Mouse (Mus musculus) intestine, embryonic 16.5 days (tissue): ENCODE measurements at regions not wholly inside any gene's neighbourhood (a gene's known extent, or its start where the extent isn't known, plus 50 kb on each side); places are given as distances from the start of the nearest gene placed in this dataset.

Experiments used
- ATAC-seq: fragments of 200-750 bp; cut with Nextera tagmentation; 2 replicates; pipeline ENCODE4 v1.8.0; 2017; ENCODE audit warnings: moderate TSS enrichment, moderate library complexity
- H3K27ac ChIP-seq: fragments of 300-500 bp; sonication (generic); 2 replicates; pipeline ENCODE4 v1.5.1; 2014; ENCODE audit warnings: mild to moderate bottlenecking, low read length
- H3K27me3 ChIP-seq: fragments of 300-500 bp; sonication (generic); replicated peaks from 2 replicates; pipeline ENCODE4 v1.6.1; 2014; ENCODE audit warnings: low read length, control low read depth, mixed read lengths; ENCODE audit not compliant: control insufficient read depth, insufficient read depth
- H3K36me3 ChIP-seq: fragments of 300-500 bp; sonication (generic); 2 replicates; pipeline ENCODE4 v1.6.1; 2014; ENCODE audit warnings: low read length, control low read depth; ENCODE audit not compliant: control insufficient read depth, insufficient read depth
- H3K4me1 ChIP-seq: fragments of 300-500 bp; sonication (generic); 2 replicates; pipeline ENCODE4 v1.6.1; 2014; ENCODE audit warnings: low read length, control low read depth, mixed read lengths; ENCODE audit not compliant: control insufficient read depth, insufficient read depth
- H3K4me2 ChIP-seq: fragments of 300-500 bp; sonication (generic); 2 replicates; pipeline ENCODE4 v1.6.1; 2014; ENCODE audit warnings: low read depth, low read length, control low read depth
- H3K4me3 ChIP-seq: fragments of 300-500 bp; sonication (generic); 2 replicates; pipeline ENCODE4 v1.5.1; 2014; ENCODE audit warnings: mild to moderate bottlenecking, low read length
- H3K9ac ChIP-seq: fragments of 300-500 bp; sonication (generic); 2 replicates; pipeline ENCODE4 v1.6.1; 2014; ENCODE audit warnings: low read depth, low read length
- H3K9me3 ChIP-seq: fragments of 300-500 bp; sonication (generic); 2 replicates; pipeline ENCODE4 v1.6.1; 2016; ENCODE audit warnings: low read length, control low read depth; ENCODE audit not compliant: control insufficient read depth
- WGBS: fragments of 180-500 bp; shearing (Covaris S2); extraction: QIAGEN DNeasy Blood & Tissue Kit; methylation state at CpG from one replicate; pipeline ENCODE4 v1.1.7; 2014; 5-methylcytosine and 5-hydroxymethylcytosine counted together

DNA sequence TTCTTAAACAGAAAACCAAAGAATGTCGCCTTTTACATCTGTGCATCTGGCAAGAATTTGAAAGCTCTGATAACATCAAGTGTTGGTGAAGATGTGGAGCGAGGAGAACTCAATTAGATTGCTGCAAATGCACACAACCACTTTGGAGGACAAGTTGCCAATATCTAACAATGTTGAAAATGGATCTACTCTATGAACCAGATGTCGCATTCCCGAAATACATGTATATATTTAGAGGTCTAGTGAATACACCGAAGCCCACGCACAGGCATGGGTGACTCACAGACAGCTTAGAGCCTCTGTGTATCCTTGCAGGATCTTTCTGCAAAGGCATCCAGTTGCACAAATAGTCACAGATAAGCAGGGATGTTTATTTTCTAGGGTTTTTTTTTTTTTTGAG lies 108.4 kb downstream of the Ddx1 start:
- no peak overlapping the region for H3K9ac ChIP-seq
- H3K27ac ChIP-seq: no peak overlapping the region
- H3K4me1 ChIP-seq: peaks cover 7% of the 10 kb centered on the region
- no peaks in the 10 kb centered on the region for H3K27me3 ChIP-seq
- H3K4me3 ChIP-seq: no peak overlapping the region
- no peak for ATAC-seq
- WGBS: 79% methylated on average over 6 of the region's 6 CpGs
- no peaks in the 10 kb centered on the region for H3K36me3 ChIP-seq
- no peak overlapping the region for H3K4me2 ChIP-seq
- no peaks in the 10 kb centered on the region for H3K9me3 ChIP-seq

DNA sequence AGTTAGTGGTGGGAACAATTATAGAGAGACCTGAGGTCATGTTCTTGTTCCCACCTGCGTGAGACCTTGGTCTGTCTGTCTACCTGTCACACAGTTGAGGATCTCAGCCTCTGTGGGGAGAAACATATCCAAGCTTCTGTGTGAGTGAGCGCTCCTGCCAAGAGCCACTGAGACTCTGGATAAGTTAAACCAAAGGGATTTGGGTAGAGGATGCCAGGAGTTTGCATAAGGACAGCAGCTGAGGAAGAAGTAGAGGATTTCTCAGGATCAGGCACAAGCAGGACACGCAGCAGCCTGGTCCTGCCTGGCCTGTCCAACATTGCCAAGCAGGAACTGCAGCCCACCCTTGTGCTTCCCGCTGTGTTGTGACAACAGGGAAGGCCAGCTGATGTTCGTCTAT lies 109.8 kb downstream of the Ddx1 start:
- H3K4me1 ChIP-seq: no peaks in the 10 kb centered on the region
- no peak for ATAC-seq
- H3K4me2 ChIP-seq: no peak overlapping the region
- H3K9ac ChIP-seq: no peak overlapping the region
- no peaks in the 10 kb centered on the region for H3K9me3 ChIP-seq
- H3K27me3 ChIP-seq: no peaks in the 10 kb centered on the region
- no peaks in the 10 kb centered on the region for H3K36me3 ChIP-seq
- no peak overlapping the region for H3K4me3 ChIP-seq
- 59% methylated on average over 5 of the region's 5 CpGs for WGBS
- peak overlapping the region; percentile 43; the same call in 1 of the 2 replicates for H3K27ac ChIP-seq

DNA sequence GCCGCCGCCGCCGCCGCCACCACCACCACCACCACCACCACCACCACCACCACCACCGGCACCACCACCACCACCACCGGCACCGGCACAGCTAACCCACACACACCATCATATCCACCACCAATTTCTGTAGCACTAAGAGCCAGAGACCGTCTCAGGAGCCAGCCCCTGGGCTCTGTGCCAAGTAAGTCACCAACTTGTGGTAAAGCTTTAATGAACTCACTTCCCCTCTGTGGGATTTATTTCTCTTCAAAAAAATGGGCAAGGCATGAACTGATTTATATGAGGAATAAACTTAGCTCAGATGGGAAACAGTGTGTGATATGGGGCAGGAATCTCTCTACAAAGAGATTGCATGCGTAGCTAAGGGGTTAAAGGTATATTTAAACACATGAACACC lies 114.8 kb downstream of the Ddx1 start:
- H3K36me3 ChIP-seq: no peaks in the 10 kb centered on the region
- no peaks in the 10 kb centered on the region for H3K4me1 ChIP-seq
- WGBS: 81% methylated on average over 6 of the region's 10 CpGs
- H3K27ac ChIP-seq: no peak overlapping the region
- no peak overlapping the region for H3K4me2 ChIP-seq
- no peak for ATAC-seq
- no peaks in the 10 kb centered on the region for H3K9me3 ChIP-seq
- H3K4me3 ChIP-seq: no peak overlapping the region
- no peaks in the 10 kb centered on the region for H3K27me3 ChIP-seq
- H3K9ac ChIP-seq: no peak overlapping the region

DNA sequence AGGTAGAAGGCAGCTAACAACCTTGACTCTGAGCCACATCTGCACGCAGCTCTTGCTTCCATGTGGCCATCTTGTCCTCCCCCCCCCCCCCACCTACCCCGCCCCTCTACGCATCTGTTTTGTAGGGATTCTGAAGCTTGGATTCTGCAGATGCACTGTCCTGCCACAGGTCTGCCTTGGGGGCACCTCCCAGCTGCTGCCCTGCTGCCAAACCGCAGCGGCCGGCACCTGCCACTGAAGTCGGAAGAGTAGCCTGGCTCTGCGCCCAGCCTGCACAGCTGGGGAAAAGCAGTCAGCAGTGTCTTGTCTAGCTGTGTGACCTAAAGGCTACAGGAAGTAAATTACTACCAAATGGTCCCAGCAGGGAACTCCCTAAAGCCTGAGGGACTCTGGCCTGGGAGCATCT lies 119.3 kb downstream of the Ddx1 start:
- 42% methylated on average over 8 of the region's 8 CpGs for WGBS
- Histone ChIP-seq H3K27me3 (no peaks in the 10 kb centered on the region), H3K9me3 (no peaks in the 10 kb centered on the region), H3K4me2 (no peak overlapping the region), H3K27ac (no peak overlapping the region), H3K4me1 (no peaks in the 10 kb centered on the region), H3K9ac (no peak overlapping the region), H3K36me3 (no peaks in the 10 kb centered on the region), H3K4me3 (no peak overlapping the region)
- peak; percentile 44; the same call in 1 of the 2 replicates for ATAC-seq

DNA sequence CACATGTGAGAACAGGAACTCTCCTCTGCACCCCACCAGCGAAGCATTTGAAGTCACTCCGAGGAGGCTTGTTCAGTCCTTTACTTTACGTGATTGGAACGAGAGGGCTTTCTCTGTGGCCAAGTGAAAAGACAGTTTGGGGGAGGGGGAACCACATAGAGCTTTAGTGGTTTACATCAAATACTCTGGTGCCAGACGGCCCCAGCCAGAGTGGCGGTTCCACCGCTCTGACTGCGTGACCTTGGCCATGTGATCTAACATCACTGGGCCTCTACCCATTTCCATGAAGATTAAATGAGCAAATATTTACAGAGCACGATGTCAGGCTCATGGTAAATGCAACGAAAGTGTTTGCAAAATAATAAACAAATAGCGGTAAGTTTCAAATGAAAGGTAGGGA lies 121.6 kb downstream of the Ddx1 start:
- H3K27ac ChIP-seq: no peak overlapping the region
- no peaks in the 10 kb centered on the region for H3K27me3 ChIP-seq
- no peak overlapping the region for H3K4me2 ChIP-seq
- no peak overlapping the region for H3K9ac ChIP-seq
- no peaks in the 10 kb centered on the region for H3K4me1 ChIP-seq
- no peaks in the 10 kb centered on the region for H3K36me3 ChIP-seq
- no peaks in the 10 kb centered on the region for H3K9me3 ChIP-seq
- no peak overlapping the region for H3K4me3 ChIP-seq
- 49% methylated on average over 11 of the region's 11 CpGs for WGBS
- ATAC-seq: no peak

DNA sequence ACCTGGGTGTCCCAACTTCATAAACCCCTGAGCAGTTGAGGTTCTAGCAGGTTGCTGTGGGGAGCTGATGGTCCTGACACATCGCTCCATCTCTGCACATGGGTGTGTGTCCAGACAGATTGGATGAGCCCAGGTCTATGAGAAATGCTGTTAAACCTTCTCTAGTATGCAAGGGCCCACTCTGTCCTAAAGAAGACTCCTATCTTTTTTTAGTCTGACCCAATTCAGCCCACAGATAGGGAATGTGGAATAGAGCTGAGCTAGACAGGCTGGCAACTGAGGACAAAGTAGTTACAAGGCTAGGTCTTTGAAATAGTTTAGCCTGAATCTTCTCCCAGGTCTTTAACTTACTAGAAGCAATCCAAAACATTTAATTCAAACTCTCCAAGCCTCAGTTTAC lies 124.0 kb downstream of the Ddx1 start:
- WGBS: 89% methylated on average over 1 of the region's 1 CpGs
- H3K36me3 ChIP-seq: no peaks in the 10 kb centered on the region
- H3K27ac ChIP-seq: no peak overlapping the region
- H3K4me1 ChIP-seq: peaks cover 3% of the 10 kb centered on the region; the same call in 1 of the 2 replicates
- H3K27me3 ChIP-seq: no peaks in the 10 kb centered on the region
- H3K9me3 ChIP-seq: no peaks in the 10 kb centered on the region
- H3K9ac ChIP-seq: no peak overlapping the region
- H3K4me2 ChIP-seq: no peak overlapping the region
- no peak for ATAC-seq
- no peak overlapping the region for H3K4me3 ChIP-seq

DNA sequence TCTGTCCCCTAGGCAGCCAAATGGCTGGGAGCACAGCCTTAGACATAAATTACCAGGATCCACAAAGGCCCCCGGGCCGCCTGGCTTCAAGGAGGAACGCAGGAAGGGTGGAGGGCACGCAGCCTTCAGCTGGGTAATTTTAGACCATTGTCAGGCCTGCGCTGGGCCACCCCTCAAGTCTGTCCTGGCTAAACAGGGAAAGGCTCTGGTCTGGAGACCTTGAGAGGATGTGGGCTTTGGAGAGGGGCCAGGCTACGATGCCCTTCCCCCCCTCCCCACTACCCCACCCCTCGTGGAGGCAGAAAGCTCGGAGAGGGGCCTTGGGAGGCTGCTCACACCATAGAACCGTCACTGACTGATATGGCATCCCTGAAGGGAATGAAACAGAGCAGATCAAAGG lies 126.7 kb downstream of the Ddx1 start:
- Histone ChIP-seq H3K9ac (no peak overlapping the region), H3K4me3 (no peak overlapping the region), H3K9me3 (no peaks in the 10 kb centered on the region), H3K36me3 (no peaks in the 10 kb centered on the region), H3K4me2 (no peak overlapping the region), H3K27me3 (no peaks in the 10 kb centered on the region), H3K27ac (no peak overlapping the region), H3K4me1 (peaks cover 3% of the 10 kb centered on the region; the same call in 1 of the 2 replicates)
- 30% methylated on average over 9 of the region's 9 CpGs for WGBS
- ATAC-seq: no peak; the same call in 1 of the 2 replicates

DNA sequence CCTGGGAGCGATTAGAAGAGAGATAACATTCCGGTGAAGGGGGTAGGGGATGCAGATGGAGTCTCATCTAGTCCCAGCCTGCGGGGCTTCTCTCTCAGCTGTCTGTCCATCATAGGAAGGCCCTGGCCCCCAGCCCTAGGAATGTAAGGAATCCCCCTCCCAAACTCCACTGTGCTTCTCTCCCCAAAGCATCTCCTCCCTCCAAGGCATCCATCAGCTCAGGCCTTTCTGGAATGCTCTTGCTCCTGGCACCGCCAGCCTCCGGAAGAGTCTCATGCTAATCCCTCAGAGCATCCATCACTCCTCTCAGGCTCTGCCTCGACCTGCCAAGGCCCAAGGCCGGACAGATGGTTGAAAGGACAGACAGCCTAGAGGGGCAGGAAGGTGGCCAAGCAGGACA lies 128.4 kb downstream of the Ddx1 start:
- Histone ChIP-seq H3K9me3 (no peaks in the 10 kb centered on the region), H3K27me3 (no peaks in the 10 kb centered on the region), H3K27ac (no peak overlapping the region), H3K4me3 (no peak overlapping the region), H3K36me3 (no peaks in the 10 kb centered on the region), H3K9ac (no peak overlapping the region), H3K4me2 (no peak overlapping the region), H3K4me1 (peaks cover 3% of the 10 kb centered on the region; the same call in 1 of the 2 replicates)
- ATAC-seq: peak; percentile 53
- WGBS: 27% methylated on average over 7 of the region's 7 CpGs

DNA sequence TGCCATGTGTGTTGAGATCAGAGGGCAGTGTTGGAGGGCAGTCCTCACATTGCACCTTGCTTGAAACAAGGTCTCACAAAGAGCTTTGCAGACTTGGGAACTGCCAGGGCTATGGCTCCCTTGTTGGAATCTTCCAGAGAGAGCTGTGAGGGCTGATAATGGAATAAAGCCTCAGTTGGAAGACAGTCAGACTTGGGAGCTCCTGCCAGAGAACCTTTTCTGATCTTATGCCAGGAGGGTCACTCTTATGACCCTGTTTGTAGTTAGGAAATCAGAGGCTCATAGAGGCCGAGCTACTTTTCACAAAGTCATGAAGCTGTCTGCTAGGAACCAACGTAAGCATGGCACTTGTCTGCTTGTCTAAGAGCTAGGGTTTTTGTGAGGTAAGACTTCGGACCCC lies 129.4 kb downstream of the Ddx1 start:
- 80% methylated on average over 3 of the region's 3 CpGs for WGBS

DNA sequence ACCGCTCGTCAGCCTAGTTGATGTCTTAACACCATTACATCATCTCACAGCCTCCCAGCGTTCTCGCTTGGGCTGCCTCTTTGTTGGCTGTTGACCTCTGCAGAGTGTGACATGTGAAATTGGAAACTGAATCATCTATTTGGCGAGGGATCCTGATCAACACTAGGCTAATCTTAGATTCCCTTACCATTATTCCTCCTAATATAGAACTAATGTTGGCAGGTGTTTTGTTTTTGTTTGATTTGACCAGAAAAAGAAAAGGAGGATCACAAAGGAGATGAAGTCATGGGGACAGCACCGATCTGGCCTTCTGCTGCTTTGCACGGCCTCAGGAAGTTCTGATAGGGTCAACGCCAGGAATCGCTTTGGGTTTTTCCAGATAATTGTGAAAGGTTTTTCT lies 131.0 kb downstream of the Ddx1 start:
- no peaks in the 10 kb centered on the region for H3K27me3 ChIP-seq
- WGBS: 68% methylated on average over 9 of the region's 9 CpGs
- H3K4me2 ChIP-seq: no peak overlapping the region
- no peak overlapping the region for H3K4me3 ChIP-seq
- no peak overlapping the region for H3K9ac ChIP-seq
- no peak for ATAC-seq
- H3K4me1 ChIP-seq: peaks cover 3% of the 10 kb centered on the region; the same call in 1 of the 2 replicates
- H3K27ac ChIP-seq: no peak overlapping the region
- H3K36me3 ChIP-seq: no peaks in the 10 kb centered on the region
- H3K9me3 ChIP-seq: no peaks in the 10 kb centered on the region

More for the DNA sequence above, 129.4 kb downstream of the Ddx1 start:
- Histone ChIP-seq H3K27me3 (no peaks in the 10 kb centered on the region), H3K9ac (no peak overlapping the region), H3K4me3 (no peak overlapping the region), H3K27ac (no peak overlapping the region), H3K9me3 (no peaks in the 10 kb centered on the region), H3K4me2 (no peak overlapping the region), H3K36me3 (no peaks in the 10 kb centered on the region), H3K4me1 (peaks cover 3% of the 10 kb centered on the region; the same call in 1 of the 2 replicates)
- ATAC-seq: no peak
